Mouse (Mus musculus): ENCODE data around the gene Camta1. TPM values are rescaled to one million over a fixed set of nuclear protein-coding genes. Genes with fewer than 3 reads are reported as not detected.

Camta1 gene
- polyA plus RNA-seq, 1 experiment from 2014 or later = 25.3 TPM

DNA sequence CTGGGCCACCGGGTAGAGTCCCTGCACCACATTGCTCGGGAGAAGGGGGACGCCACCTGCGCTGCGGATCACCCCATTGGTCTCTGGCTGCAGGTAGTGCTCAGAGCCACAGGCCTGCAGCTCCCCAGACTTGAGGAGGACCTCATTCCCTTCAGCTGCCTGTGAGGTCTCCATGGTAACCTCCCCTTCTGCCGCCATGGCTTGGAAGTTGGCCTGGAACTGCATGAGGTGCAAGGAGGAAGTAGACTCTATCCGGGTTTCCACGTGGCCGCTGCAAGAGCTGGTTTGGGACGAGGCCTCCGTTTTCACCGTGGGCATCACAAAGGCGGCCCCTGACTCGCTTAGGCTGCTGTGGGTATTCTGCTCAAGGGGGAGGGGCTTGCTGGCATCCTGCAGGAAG lies 717.6 kb downstream of the Camta1 start:
- no peaks in the 10 kb centered on the region for H3K4me1 ChIP-seq (ENCODE audit: control insufficient read depth, low read depth, low read length)
- H3K9ac ChIP-seq (ENCODE audit: low read depth, low read length) = no peak overlapping the region
- no peak overlapping the region for H3K27ac ChIP-seq (ENCODE audit: low read length)
- H3K9me3 ChIP-seq (replicated peaks; ENCODE audit: control insufficient read depth, low read length) = no peaks in the 10 kb centered on the region
- H3K27me3 ChIP-seq (ENCODE audit: control insufficient read depth, insufficient read depth, low read depth, low read length) = peaks cover 22% of the 10 kb centered on the region
- ATAC-seq (ENCODE audit: low read depth) = no peak
- H3K4me3 ChIP-seq (ENCODE audit: low read depth, low read length) = no peak overlapping the region
- no peaks in the 10 kb centered on the region for H3K36me3 ChIP-seq (ENCODE audit: control insufficient read depth, insufficient read depth)
- 65% methylated on average over 14 of the region's 14 CpGs for WGBS (ENCODE audit: insufficient replicate concordance)
- H3K4me2 ChIP-seq (ENCODE audit: low read depth, low read length) = no peak overlapping the region

- Histone ChIP-seq H3K27me3 (ENCODE audit: control insufficient read depth, insufficient read depth, low read depth, low read length) (peaks cover 25% of the 10 kb centered on the region), H3K4me3 (ENCODE audit: low read depth, low read length) (no peak overlapping the region), H3K36me3 (ENCODE audit: control insufficient read depth, insufficient read depth) (no peaks in the 10 kb centered on the region), H3K4me1 (ENCODE audit: control insufficient read depth, low read depth, low read length) (no peaks in the 10 kb centered on the region), H3K9me3 (replicated peaks; ENCODE audit: control insufficient read depth, low read length) (no peaks in the 10 kb centered on the region), H3K27ac (ENCODE audit: low read length) (no peak overlapping the region), H3K9ac (ENCODE audit: low read depth, low read length) (no peak overlapping the region), H3K4me2 (ENCODE audit: low read depth, low read length) (no peak overlapping the region)
- 10% methylated on average over 13 of the region's 13 CpGs for WGBS (ENCODE audit: insufficient replicate concordance)
- no peak for ATAC-seq (ENCODE audit: low read depth)
Measured at GRCm38 (mm10) chr4:151141196-151141880, 720.3 kb downstream of the Camta1 start.

- Histone ChIP-seq H3K36me3 (ENCODE audit: control insufficient read depth, insufficient read depth) (no peaks in the 10 kb centered on the region), H3K4me2 (ENCODE audit: low read depth, low read length) (no peak overlapping the region), H3K9ac (ENCODE audit: low read depth, low read length) (no peak overlapping the region), H3K27ac (ENCODE audit: low read length) (no peak overlapping the region), H3K27me3 (ENCODE audit: control insufficient read depth, insufficient read depth, low read depth, low read length) (peaks cover 25% of the 10 kb centered on the region), H3K9me3 (replicated peaks; ENCODE audit: control insufficient read depth, low read length) (no peaks in the 10 kb centered on the region), H3K4me3 (ENCODE audit: low read depth, low read length) (no peak overlapping the region), H3K4me1 (ENCODE audit: control insufficient read depth, low read depth, low read length) (no peaks in the 10 kb centered on the region)
- ATAC-seq (ENCODE audit: low read depth) = no peak
- 13% methylated on average over 19 of the region's 20 CpGs for WGBS (ENCODE audit: insufficient replicate concordance)
Measured at GRCm38 (mm10) chr4:151140368-151140982, 721.2 kb downstream of the Camta1 start.

DNA sequence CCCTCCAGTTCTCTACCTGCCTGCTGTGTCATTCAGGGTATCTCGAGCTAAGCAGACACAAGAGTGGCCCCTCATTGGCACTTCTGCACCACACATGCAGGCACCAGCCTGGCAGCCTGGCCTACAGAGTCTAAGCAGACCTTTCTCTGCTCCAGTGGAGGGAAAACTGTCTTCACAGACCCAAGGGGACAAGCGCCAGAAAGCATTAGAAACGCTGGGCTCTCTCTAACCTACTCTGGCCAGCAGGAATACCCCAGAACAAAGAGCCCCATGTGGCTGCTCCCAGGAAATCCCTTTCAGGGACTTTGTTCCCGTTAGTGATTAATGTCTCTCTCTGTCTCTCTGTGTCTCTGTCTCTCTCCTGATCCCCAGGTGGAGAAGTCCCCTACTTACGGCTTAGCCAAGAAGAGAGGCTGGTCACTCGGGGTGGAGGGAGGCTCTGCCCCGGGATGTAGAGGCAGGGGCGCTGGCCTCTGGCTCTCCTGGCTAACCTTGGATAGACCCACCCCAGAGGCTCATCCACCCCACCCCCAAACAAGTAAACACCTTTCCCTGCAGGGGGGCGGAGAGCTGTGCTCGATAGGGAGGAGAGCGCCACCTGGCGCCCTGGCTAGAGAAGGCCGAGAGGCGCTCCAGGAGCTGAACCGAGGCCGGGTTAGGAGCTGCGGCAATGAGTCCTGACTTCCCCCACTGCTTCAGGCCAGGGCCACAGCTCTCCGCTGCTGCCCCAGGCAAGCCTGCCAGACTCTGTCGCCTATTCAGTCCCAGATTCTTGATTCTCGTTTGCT lies 722.4 kb downstream of the Camta1 start:
- no peaks in the 10 kb centered on the region for H3K9me3 ChIP-seq (replicated peaks; ENCODE audit: control insufficient read depth, low read length)
- 8% methylated on average over 20 of the region's 20 CpGs for WGBS (ENCODE audit: insufficient replicate concordance)
- ATAC-seq (ENCODE audit: low read depth) = no peak
- no peak overlapping the region for H3K4me2 ChIP-seq (ENCODE audit: low read depth, low read length)
- H3K4me3 ChIP-seq (ENCODE audit: low read depth, low read length) = no peak overlapping the region
- peaks cover 25% of the 10 kb centered on the region for H3K27me3 ChIP-seq (ENCODE audit: control insufficient read depth, insufficient read depth, low read depth, low read length)
- H3K27ac ChIP-seq (ENCODE audit: low read length) = no peak overlapping the region
- H3K9ac ChIP-seq (ENCODE audit: low read depth, low read length) = no peak overlapping the region
- no peaks in the 10 kb centered on the region for H3K4me1 ChIP-seq (ENCODE audit: control insufficient read depth, low read depth, low read length)
- no peaks in the 10 kb centered on the region for H3K36me3 ChIP-seq (ENCODE audit: control insufficient read depth, insufficient read depth)

DNA sequence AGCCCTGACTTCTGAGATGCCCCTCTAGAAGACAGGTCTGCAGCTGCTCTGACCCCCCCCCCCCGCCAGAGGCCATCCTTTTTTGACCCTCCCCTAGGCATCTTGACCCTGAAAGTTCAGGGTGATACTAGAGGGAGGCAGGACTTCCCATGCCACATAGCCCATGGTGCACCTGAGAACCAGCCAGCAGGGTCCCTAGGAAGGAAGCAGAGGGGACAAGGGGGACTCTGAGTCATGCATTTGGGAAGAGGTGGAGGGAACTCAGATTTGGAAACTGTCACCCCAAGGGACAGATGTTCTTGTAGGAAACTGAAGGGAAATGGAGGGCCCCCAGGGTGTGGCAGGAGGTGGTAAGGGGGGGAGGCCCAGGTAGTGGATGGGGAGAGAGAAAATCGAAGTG lies 723.1 kb downstream of the Camta1 start:
- H3K9me3 ChIP-seq (replicated peaks; ENCODE audit: control insufficient read depth, low read length) = no peaks in the 10 kb centered on the region
- no peak overlapping the region for H3K4me3 ChIP-seq (ENCODE audit: low read depth, low read length)
- 0% methylated on average over 2 of the region's 2 CpGs for WGBS (ENCODE audit: insufficient replicate concordance)
- H3K9ac ChIP-seq (ENCODE audit: low read depth, low read length) = no peak overlapping the region
- no peak for ATAC-seq (ENCODE audit: low read depth)
- H3K27ac ChIP-seq (ENCODE audit: low read length) = no peak overlapping the region
- H3K4me1 ChIP-seq (ENCODE audit: control insufficient read depth, low read depth, low read length) = no peaks in the 10 kb centered on the region
- H3K36me3 ChIP-seq (ENCODE audit: control insufficient read depth, insufficient read depth) = no peaks in the 10 kb centered on the region
- no peak overlapping the region for H3K4me2 ChIP-seq (ENCODE audit: low read depth, low read length)
- peaks cover 25% of the 10 kb centered on the region for H3K27me3 ChIP-seq (ENCODE audit: control insufficient read depth, insufficient read depth, low read depth, low read length)

DNA sequence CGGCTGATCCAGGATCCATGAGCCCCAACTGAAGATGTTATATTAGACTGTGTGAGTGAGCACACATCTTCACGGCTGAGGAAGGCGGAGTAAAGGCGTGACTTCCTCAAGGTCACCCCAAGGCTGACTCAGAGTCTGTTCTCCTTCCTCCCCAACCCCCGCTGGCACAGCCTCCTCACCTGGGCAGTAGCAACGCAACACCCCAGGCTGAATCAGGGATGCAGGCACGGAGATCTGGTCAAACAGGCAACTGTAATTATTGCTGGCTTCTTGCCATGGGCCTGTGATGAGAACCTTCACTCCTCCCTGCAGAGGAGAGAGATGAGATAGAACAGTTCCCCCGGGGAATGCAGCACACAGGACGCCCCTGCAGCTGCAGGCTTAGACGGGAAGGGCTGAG lies 723.5 kb downstream of the Camta1 start:
- H3K27ac ChIP-seq (ENCODE audit: low read length) = no peak overlapping the region
- ATAC-seq (ENCODE audit: low read depth) = no peak

DNA sequence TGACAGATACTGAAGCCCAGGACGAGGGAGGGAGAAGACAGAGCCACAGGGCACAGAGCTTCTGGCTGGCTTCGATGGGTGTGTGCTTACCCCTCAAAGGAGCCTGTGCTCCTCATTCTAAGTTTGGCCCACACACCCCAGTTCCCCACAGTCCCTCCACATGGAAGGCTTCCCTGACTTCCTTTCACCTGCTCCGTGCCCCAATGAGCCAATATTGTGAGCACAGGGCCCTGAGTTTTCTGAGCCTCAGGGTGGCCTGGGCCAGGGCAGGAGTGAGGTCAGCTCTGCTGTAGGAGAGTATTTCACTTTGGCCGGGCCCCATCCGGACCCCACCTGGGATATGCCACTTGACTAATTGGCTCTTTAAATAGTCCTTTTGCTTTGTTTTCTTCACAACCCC lies 724.0 kb downstream of the Camta1 start:
- 55% methylated on average over 5 of the region's 5 CpGs for WGBS (ENCODE audit: insufficient replicate concordance)
- ATAC-seq (ENCODE audit: low read depth) = no peak
- Histone ChIP-seq H3K36me3 (ENCODE audit: control insufficient read depth, insufficient read depth) (no peaks in the 10 kb centered on the region), H3K4me1 (ENCODE audit: control insufficient read depth, low read depth, low read length) (no peaks in the 10 kb centered on the region), H3K9me3 (replicated peaks; ENCODE audit: control insufficient read depth, low read length) (no peaks in the 10 kb centered on the region), H3K9ac (ENCODE audit: low read depth, low read length) (no peak overlapping the region), H3K27me3 (ENCODE audit: control insufficient read depth, insufficient read depth, low read depth, low read length) (peaks cover 25% of the 10 kb centered on the region), H3K4me2 (ENCODE audit: low read depth, low read length) (no peak overlapping the region), H3K4me3 (ENCODE audit: low read depth, low read length) (no peak overlapping the region), H3K27ac (ENCODE audit: low read length) (no peak overlapping the region)

More for the DNA sequence above, 723.5 kb downstream of the Camta1 start:
- no peak overlapping the region for H3K4me2 ChIP-seq (ENCODE audit: low read depth, low read length)
- H3K9ac ChIP-seq (ENCODE audit: low read depth, low read length) = no peak overlapping the region
- H3K27me3 ChIP-seq (ENCODE audit: control insufficient read depth, insufficient read depth, low read depth, low read length) = peaks cover 25% of the 10 kb centered on the region
- H3K9me3 ChIP-seq (replicated peaks; ENCODE audit: control insufficient read depth, low read length) = no peaks in the 10 kb centered on the region
- no peaks in the 10 kb centered on the region for H3K4me1 ChIP-seq (ENCODE audit: control insufficient read depth, low read depth, low read length)
- no peaks in the 10 kb centered on the region for H3K36me3 ChIP-seq (ENCODE audit: control insufficient read depth, insufficient read depth)
- 20% methylated on average over 10 of the region's 10 CpGs for WGBS (ENCODE audit: insufficient replicate concordance)
- H3K4me3 ChIP-seq (ENCODE audit: low read depth, low read length) = no peak overlapping the region

GRCm38 (mm10) chr4:151135491-151135890 lies 726.2 kb downstream of the Camta1 start:
- no peak overlapping the region for H3K9ac ChIP-seq (ENCODE audit: low read depth, low read length)
- H3K27ac ChIP-seq (ENCODE audit: low read length) = no peak overlapping the region
- no peaks in the 10 kb centered on the region for H3K36me3 ChIP-seq (ENCODE audit: control insufficient read depth, insufficient read depth)
- H3K4me3 ChIP-seq (ENCODE audit: low read depth, low read length) = no peak overlapping the region
- H3K4me1 ChIP-seq (ENCODE audit: control insufficient read depth, low read depth, low read length) = no peaks in the 10 kb centered on the region
- no peak overlapping the region for H3K4me2 ChIP-seq (ENCODE audit: low read depth, low read length)
- ATAC-seq (ENCODE audit: low read depth) = no peak
- 73% methylated on average over 8 of the region's 8 CpGs for WGBS (ENCODE audit: insufficient replicate concordance)
- H3K9me3 ChIP-seq (replicated peaks; ENCODE audit: control insufficient read depth, low read length) = no peaks in the 10 kb centered on the region
- H3K27me3 ChIP-seq (ENCODE audit: control insufficient read depth, insufficient read depth, low read depth, low read length) = peaks cover 15% of the 10 kb centered on the region

DNA sequence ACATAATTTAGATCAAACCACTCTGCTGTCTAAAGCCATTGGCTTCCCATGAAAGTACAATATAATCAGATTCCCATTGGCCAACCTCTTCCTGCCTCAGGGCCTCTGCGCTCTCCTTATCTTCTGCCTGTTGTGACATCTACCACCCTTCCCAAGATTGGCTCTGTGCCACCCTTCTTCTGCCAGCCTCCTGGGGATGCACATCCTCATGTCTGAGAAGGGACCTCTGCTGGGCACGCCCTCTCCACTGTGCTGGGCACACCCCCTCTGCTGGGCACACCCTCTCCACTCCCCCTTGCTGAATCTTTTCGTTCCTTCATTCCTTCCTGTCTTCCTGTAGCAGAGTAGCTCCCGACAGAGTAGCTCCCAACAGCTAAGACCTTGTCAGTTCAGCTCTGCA lies 727.9 kb downstream of the Camta1 start:
- Histone ChIP-seq H3K9me3 (replicated peaks; ENCODE audit: control insufficient read depth, low read length) (no peaks in the 10 kb centered on the region), H3K4me1 (ENCODE audit: control insufficient read depth, low read depth, low read length) (no peaks in the 10 kb centered on the region), H3K4me3 (ENCODE audit: low read depth, low read length) (no peak overlapping the region), H3K9ac (ENCODE audit: low read depth, low read length) (no peak overlapping the region), H3K36me3 (ENCODE audit: control insufficient read depth, insufficient read depth) (no peaks in the 10 kb centered on the region), H3K27me3 (ENCODE audit: control insufficient read depth, insufficient read depth, low read depth, low read length) (peaks cover 16% of the 10 kb centered on the region), H3K27ac (ENCODE audit: low read length) (no peak overlapping the region), H3K4me2 (ENCODE audit: low read depth, low read length) (no peak overlapping the region)
- ATAC-seq (ENCODE audit: low read depth) = no peak
- 45% methylated on average over 4 of the region's 4 CpGs for whole genome bisulfite sequencing (ENCODE audit: insufficient replicate concordance)

All from liver, embryonic 16.5 days (tissue).